Mouse (Mus musculus) limb, embryonic 12.5 days (tissue): ENCODE data around the gene Fibp. TPM values are rescaled to one million over a fixed set of nuclear protein-coding genes. Genes with fewer than 3 reads are reported as not detected.

ENCODE experiments used
- ATAC-seq: fragments of 200-750 bp; cut with Nextera tagmentation; 2 replicates; pipeline ENCODE4 v1.8.0; 2017; ENCODE audit warnings: low read depth, moderate TSS enrichment; ENCODE audit not compliant: insufficient number of reproducible peaks, insufficient read depth, low FRiP score, low TSS enrichment
- H3K27ac ChIP-seq: fragments of 300-500 bp; sonication (generic); 2 replicates; pipeline ENCODE4 v1.5.1; 2016; ENCODE audit warnings: mild to moderate bottlenecking, moderate library complexity
- H3K27me3 ChIP-seq: fragments of 300-500 bp; sonication (generic); 2 replicates; pipeline ENCODE4 v1.6.1; 2016; ENCODE audit warnings: mild to moderate bottlenecking, moderate library complexity
- H3K36me3 ChIP-seq: fragments of 300-500 bp; sonication (generic); 2 replicates; pipeline ENCODE4 v1.6.1; 2016; ENCODE audit warnings: mild to moderate bottlenecking, moderate library complexity
- H3K4me1 ChIP-seq: fragments of 300-500 bp; sonication (generic); replicated peaks from 2 replicates; pipeline ENCODE4 v1.6.1; 2016
- H3K4me2 ChIP-seq: fragments of 300-500 bp; sonication (generic); 2 replicates; pipeline ENCODE4 v1.6.1; 2016; ENCODE audit warnings: mild to moderate bottlenecking, moderate library complexity
- H3K4me3 ChIP-seq: fragments of 300-500 bp; sonication (generic); replicated peaks from 2 replicates; pipeline ENCODE4 v1.5.1; 2016; ENCODE audit warnings: mild to moderate bottlenecking
- H3K9ac ChIP-seq: fragments of 300-500 bp; sonication (generic); replicated peaks from 2 replicates; pipeline ENCODE4 v1.6.1; 2016; ENCODE audit warnings: mild to moderate bottlenecking, moderate library complexity
- H3K9me3 ChIP-seq: fragments of 300-500 bp; sonication (generic); 2 replicates; pipeline ENCODE4 v1.6.1; 2016; ENCODE audit warnings: mild to moderate bottlenecking, moderate library complexity
- WGBS: fragments of 180-500 bp; shearing (Covaris S2); methylation state at CpG from one replicate; pipeline ENCODE4 v1.1.7; 2016; 5-methylcytosine and 5-hydroxymethylcytosine counted together
- polyA plus RNA-seq: library from polyadenylated mRNA; unstranded; fragments of >200 nt; fragmentation: Nextera tagmentation; extraction: Ambion mirVana; gene quantifications from 2 replicates; pipeline ENCODE4 v1.2.1, GENCODE M21; 2016

The Fibp gene
- polyA plus RNA-seq, 1 experiment from 2014 or later: 140 TPM

DNA sequence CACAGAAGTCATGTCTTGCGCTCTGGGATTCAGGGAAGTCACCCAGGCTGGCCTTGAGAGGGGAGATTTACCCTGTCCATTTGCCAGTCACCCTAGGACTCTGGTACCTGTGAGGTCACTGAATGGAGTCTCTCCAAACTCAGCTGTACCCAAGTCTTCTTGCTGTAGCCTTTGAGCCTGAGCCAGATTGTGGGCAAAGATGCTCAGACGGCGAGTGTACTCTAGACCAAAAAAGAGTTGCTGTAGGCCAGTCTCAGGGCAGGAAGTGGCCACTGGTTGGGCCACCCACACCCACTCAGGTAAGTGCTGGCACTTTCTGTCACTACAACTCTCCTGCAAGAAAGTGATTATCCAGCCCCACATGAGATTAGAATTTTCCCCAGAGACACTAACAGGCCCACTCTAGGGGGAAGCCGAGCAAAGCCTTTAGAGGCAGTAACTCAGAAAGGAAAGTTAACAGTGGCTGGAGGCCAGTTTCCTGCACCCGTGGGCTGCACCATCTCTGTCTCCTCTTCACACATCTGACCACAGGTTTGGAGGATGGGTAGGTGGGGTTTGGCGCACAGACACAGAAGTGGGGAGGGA is 6.6 kb downstream of the Fibp start:
- WGBS: 89% methylated on average over 6 of the region's 6 CpGs
- H3K27ac ChIP-seq: no peak overlapping the region
- H3K4me3 ChIP-seq: no peak overlapping the region
- peaks cover 10% of the 10 kb centered on the region for H3K4me1 ChIP-seq
- no peak for ATAC-seq
- no peak overlapping the region for H3K4me2 ChIP-seq
- H3K36me3 ChIP-seq: peaks cover 60% of the 10 kb centered on the region
- no peak overlapping the region for H3K9ac ChIP-seq
- no peaks in the 10 kb centered on the region for H3K9me3 ChIP-seq
- H3K27me3 ChIP-seq: no peaks in the 10 kb centered on the region

DNA sequence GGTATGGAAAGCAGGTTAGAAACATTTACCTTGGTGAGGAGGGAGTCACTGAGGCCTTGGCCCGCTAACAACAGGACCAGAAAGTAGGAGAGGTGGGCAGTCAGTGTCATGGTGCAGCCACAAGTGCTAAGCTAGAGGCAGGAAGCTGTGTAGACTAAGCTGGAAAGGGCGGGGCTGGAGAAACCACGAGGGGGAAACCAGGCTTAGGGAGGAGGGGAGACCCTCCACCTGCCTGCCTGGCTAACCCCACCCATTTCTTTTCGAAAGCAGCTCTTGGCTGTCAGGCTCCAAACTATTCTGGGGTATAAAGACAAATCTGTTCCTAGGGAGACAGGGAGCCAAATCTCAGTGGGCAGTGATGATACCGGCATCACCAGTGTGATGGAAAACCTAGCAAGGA is 8.0 kb downstream of the Fibp start, which contains the start of gene Ctsw:
TSS of gene Ctsw (minus strand) at position 134 of the 400 bp plus-strand sequence.
- ATAC-seq: no peak
- Histone ChIP-seq H3K4me1 (peaks cover 10% of the 10 kb centered on the region), H3K9ac (no peak within 1 kb of the TSS), H3K9me3 (0 out of 2 replicates have a peak, but pooled peaks cover 3% of the 10 kb centered on the region), H3K36me3 (peaks cover 47% of the 10 kb centered on the region), H3K27me3 (no peaks in the 10 kb centered on the region), H3K4me2 (no peak within 1 kb of the TSS), H3K27ac (0 out of 2 replicates have a peak within 1 kb of the TSS, but pooled peaks have one; percentile 7), H3K4me3 (no peak within 1 kb of the TSS)
- 57% methylated on average over 5 of the region's 5 CpGs for WGBS

DNA sequence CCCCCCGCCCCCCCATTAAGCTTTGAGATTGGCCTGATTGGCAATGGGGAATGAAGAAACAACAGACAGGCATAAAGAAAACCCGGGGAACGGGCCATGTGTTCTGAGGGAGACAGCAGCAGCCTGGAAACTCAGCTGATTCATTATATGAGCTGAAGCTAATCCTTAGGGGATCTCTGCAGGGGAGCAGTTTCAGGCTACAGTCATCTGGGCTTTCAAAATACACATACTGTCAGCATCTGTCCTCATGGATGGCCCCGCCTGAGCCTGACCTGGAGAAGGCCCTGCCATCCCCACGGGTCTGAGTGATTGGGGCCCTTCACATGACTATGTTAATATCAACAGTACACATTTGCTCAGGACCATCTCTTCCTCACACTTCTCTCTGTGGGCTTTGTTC is 11.4 kb downstream of the Fibp start:
- Histone ChIP-seq H3K36me3 (peaks cover 20% of the 10 kb centered on the region), H3K4me1 (peaks cover 23% of the 10 kb centered on the region), H3K4me2 (no peak overlapping the region), H3K27ac (no peak overlapping the region), H3K9me3 (0 out of 2 replicates have a peak, but pooled peaks cover 3% of the 10 kb centered on the region), H3K27me3 (no peaks in the 10 kb centered on the region), H3K9ac (no peak overlapping the region), H3K4me3 (no peak overlapping the region)
- WGBS: 51% methylated on average over 5 of the region's 5 CpGs
- no peak for ATAC-seq

DNA sequence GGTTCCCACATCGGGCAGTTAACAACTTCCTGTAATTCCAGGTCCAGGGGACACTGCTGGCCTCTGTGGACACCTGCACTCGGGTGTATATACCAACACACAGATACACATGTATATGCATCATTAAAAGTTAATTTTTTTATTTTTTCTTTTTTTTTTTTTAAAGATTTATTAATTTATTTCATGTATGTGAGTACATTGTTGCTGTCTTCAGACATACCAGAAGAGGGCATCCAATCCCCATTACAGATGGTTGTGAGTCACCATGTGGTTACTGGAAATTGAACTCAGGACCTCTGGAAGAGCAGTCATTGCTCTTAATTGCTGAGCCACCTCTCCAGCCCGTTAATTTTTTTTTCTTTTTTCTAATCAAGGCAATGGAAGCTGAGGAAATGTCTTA is 12.4 kb downstream of the Fibp start:
- H3K4me1 ChIP-seq: peaks cover 25% of the 10 kb centered on the region
- H3K27me3 ChIP-seq: no peaks in the 10 kb centered on the region
- peak overlapping the region; percentile 76; the same call in 1 of the 2 replicates for H3K4me3 ChIP-seq
- ATAC-seq: no peak
- H3K9ac ChIP-seq: no peak overlapping the region
- WGBS: 85% methylated on average over 3 of the region's 3 CpGs
- 0 out of 2 replicates have a peak overlapping the region, but pooled peaks have one; percentile 79 for H3K4me2 ChIP-seq
- peak overlapping the region; percentile 94; the same call in 1 of the 2 replicates for H3K27ac ChIP-seq
- peaks cover 20% of the 10 kb centered on the region for H3K36me3 ChIP-seq
- H3K9me3 ChIP-seq: 0 out of 2 replicates have a peak, but pooled peaks cover 3% of the 10 kb centered on the region

DNA sequence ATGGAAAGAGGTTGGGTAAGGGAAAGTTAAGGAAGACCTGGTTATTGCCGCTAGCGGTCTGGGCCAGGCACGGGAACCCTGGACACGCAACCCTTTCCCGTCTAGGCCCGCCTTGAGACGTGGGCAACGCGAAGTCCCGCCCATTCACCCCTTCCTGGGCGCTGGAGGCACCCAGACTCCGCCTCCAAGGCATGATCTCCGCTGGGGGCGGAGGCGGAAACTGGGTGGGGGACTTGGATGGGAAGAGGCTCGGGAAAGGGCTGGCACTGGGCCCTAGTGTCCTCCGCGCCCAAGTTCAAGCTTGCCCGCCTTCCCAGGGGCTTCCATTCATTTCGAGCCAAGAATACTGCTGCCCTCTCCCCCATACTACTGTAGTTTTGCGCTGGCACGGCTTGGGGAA is 13.3 kb downstream of the Fibp start, which contains the start of gene Efemp2:
TSS of gene Efemp2 (plus strand) at position 235 of the 400 bp plus-strand sequence.
- peak within 1 kb of the TSS; percentile 76 for H3K4me3 ChIP-seq
- H3K27ac ChIP-seq: peak within 1 kb of the TSS; percentile 94
- H3K4me1 ChIP-seq: peaks cover 25% of the 10 kb centered on the region
- 0 out of 2 replicates have a peak, but pooled peaks cover 3% of the 10 kb centered on the region for H3K9me3 ChIP-seq
- H3K4me2 ChIP-seq: peak within 1 kb of the TSS; percentile 79
- H3K36me3 ChIP-seq: peaks cover 27% of the 10 kb centered on the region
- 1% methylated on average over 22 of the region's 22 CpGs for WGBS
- peak; percentile 32 for ATAC-seq
- H3K9ac ChIP-seq: peak within 1 kb of the TSS; percentile 93
- H3K27me3 ChIP-seq: no peaks in the 10 kb centered on the region

DNA sequence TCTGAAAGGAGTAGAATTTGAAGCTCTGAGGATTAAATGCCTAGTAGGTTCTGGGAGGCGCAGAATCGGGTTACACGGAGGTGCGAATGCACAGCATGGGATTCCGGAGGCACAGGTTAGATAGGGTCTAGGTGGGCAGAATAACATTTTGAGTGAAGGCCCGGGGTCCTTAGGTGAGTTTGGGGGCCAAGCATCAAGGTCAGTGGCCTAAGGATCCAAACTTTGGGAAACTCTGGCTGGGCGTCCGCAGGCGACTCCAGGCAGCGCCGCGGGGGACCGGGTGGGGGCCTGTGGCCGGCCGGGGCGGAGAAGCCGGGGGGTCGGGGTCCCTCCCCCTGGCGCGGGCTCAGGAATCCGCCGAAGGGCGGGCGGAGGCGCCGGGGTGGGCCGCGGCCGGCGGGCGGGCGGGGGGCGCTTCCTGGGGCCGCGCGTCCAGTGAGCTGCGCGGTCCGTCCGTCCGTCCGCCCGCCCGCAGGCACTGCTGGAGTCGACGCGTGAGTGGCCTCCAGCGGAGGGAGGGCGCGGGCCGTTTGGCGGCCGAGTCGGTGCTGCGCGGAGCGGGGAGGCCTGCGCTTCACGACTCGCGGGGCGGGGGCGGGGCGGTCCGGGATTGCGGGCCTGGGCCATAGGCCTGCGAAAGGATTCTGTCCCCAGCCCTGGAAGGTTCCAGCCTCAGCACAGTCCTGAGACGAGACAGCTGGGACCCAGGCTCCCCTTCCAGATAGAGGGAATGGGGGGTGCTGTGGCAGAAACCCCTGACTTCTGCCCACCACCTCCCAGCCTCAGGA is 14.1 kb downstream of the Fibp start:
- WGBS: under 1% methylated on average over 66 of the region's 68 CpGs
- H3K4me2 ChIP-seq: peak overlapping the region; percentile 79
- peak; percentile 43 for ATAC-seq
- H3K27me3 ChIP-seq: no peaks in the 10 kb centered on the region
- H3K9ac ChIP-seq: peak overlapping the region; percentile 93
- peak overlapping the region; percentile 94 for H3K27ac ChIP-seq
- H3K4me1 ChIP-seq: peaks cover 25% of the 10 kb centered on the region
- 0 out of 2 replicates have a peak, but pooled peaks cover 3% of the 10 kb centered on the region for H3K9me3 ChIP-seq
- peaks cover 34% of the 10 kb centered on the region for H3K36me3 ChIP-seq
- H3K4me3 ChIP-seq: peak overlapping the region; percentile 76

DNA sequence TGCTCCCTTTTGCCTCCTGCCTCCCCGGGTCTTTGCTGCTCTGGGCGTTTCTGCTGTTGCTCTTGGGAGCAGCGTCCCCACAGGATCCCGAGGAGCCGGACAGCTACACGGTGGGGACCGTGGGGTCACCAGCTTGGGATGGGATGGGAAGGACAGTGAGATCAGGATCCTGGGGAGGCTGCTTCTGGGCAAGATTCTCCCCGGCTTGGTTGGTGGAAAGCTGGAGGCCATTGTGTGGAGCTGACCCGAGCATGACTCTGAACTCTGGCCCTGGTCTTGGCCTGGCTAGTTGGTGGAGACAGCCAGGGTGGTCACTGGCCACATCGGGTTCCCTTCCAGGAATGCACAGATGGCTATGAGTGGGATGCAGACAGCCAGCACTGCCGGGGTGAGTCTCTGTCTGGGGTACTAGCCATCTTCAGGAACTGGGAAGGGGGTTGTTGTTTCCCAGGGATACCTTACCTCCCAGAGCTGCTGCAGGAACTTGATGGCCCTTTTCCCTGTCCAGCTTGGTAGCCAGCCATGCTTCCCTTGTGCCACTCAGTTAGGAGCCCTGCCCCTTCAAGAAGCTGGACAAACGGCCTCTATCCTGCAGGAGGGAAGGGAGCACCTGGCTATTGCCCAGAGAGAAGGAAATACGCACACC is 14.8 kb downstream of the Fibp start:
- WGBS: 15% methylated on average over 13 of the region's 13 CpGs
- peak overlapping the region; percentile 79 for H3K4me2 ChIP-seq
- peaks cover 25% of the 10 kb centered on the region for H3K4me1 ChIP-seq
- peak overlapping the region; percentile 93 for H3K9ac ChIP-seq
- H3K27ac ChIP-seq: peak overlapping the region; percentile 94
- H3K27me3 ChIP-seq: no peaks in the 10 kb centered on the region
- ATAC-seq: peak; percentile 18
- H3K4me3 ChIP-seq: peak overlapping the region; percentile 76
- H3K36me3 ChIP-seq: peaks cover 41% of the 10 kb centered on the region
- H3K9me3 ChIP-seq: 0 out of 2 replicates have a peak, but pooled peaks cover 3% of the 10 kb centered on the region

DNA sequence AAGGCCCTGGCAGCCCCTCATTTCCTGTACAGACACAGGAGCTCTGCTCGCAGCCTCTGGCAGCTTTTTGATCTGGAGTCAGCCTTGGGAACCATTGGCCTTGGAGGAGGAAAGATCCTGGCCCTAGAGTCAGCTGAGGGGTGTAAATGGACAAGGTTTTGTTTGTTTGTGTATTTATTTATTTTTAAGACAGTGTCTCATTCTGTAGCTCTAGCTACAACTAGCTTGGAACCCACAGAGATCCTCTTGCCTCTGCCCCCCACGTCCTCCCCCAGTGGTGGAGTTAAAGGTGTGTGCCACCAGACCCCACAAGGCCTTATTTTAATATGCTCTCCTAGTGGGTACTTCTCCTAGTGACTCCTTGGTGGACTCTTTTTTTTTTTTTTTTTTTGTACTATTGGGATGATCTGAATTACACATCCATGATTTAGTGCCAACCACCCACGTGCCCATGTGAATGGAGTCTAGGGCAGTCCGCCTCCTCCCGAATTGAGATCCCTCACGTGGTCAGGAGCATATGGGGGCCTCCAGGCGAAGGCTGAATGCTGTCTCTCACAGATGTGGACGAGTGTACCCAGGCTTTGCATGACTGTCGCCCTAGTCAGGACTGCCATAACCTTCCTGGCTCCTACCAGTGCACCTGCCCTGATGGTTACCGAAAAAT is 16.7 kb downstream of the Fibp start:
- H3K36me3 ChIP-seq: peaks cover 61% of the 10 kb centered on the region
- H3K9ac ChIP-seq: no peak overlapping the region

DNA sequence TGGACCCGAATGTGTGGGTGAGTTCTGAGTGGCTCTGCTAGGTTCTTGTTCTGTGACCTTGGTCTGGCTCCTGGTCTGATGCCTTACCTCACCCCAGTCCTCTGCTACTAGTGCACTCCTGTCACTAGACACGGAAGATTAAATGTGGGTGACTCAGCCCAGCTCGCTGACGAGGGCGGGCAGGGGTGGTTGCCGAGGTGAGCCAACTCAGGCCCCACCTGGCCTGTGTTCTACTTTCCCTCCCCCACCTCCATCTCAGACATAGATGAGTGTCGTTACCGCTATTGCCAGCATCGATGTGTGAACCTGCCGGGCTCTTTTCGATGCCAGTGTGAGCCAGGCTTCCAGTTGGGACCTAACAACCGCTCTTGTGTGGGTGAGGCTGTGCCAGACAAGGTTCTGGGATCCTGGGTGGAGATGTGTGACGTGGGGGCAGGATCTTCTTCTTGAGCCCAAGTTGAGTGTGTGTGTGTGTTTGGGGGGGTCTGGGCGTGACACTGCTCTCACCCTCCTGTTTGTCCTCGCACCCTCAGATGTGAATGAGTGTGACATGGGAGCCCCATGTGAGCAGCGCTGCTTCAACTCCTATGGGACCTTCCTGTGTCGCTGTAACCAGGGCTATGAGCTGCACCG is 17.4 kb downstream of the Fibp start:
- H3K9me3 ChIP-seq: 0 out of 2 replicates have a peak, but pooled peaks cover 3% of the 10 kb centered on the region
- no peak overlapping the region for H3K4me3 ChIP-seq
- no peak overlapping the region for H3K9ac ChIP-seq
- peaks cover 25% of the 10 kb centered on the region for H3K4me1 ChIP-seq
- no peak overlapping the region for H3K4me2 ChIP-seq
- no peak overlapping the region for H3K27ac ChIP-seq
- no peaks in the 10 kb centered on the region for H3K27me3 ChIP-seq
- ATAC-seq: no peak
- H3K36me3 ChIP-seq: peaks cover 67% of the 10 kb centered on the region
- 93% methylated on average over 18 of the region's 18 CpGs for WGBS

More for the DNA sequence above, 16.7 kb downstream of the Fibp start:
- no peak overlapping the region for H3K4me3 ChIP-seq
- WGBS: 85% methylated on average over 10 of the region's 10 CpGs
- H3K27me3 ChIP-seq: no peaks in the 10 kb centered on the region
- no peak overlapping the region for H3K4me2 ChIP-seq
- H3K9me3 ChIP-seq: 0 out of 2 replicates have a peak, but pooled peaks cover 3% of the 10 kb centered on the region
- no peak for ATAC-seq
- H3K4me1 ChIP-seq: peaks cover 25% of the 10 kb centered on the region
- H3K27ac ChIP-seq: no peak overlapping the region

DNA sequence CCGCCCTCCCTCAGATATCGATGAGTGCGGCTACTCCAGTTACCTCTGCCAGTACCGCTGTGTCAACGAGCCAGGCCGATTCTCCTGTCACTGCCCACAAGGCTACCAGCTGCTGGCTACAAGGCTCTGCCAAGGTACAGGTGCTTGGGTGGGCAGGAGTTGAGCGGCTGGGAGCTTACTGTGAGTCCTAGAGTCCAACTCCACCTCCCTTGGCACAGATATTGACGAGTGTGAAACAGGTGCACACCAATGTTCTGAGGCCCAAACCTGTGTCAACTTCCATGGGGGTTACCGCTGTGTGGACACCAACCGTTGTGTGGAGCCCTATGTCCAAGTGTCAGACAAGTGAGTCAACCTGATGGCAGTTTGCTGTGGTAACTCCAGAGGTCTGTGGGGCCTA is 19.6 kb downstream of the Fibp start:
- Histone ChIP-seq H3K27me3 (no peaks in the 10 kb centered on the region), H3K9me3 (no peaks in the 10 kb centered on the region), H3K4me2 (no peak overlapping the region), H3K4me1 (peaks cover 16% of the 10 kb centered on the region), H3K27ac (no peak overlapping the region), H3K4me3 (no peak overlapping the region), H3K9ac (no peak overlapping the region), H3K36me3 (peaks cover 90% of the 10 kb centered on the region)
- no peak for ATAC-seq
- 88% methylated on average over 10 of the region's 10 CpGs for WGBS
